ENCODE assay signal across 8 mouse cellular contexts in genomic region chr7:43464864-43465343, GRCm38 (mm10). TPM values are rescaled to one million over a fixed set of nuclear protein-coding genes. Genes with fewer than 3 reads are reported as not detected.
A peak's percentile ranks its signal among the peaks of the same experiment; 100 is the strongest.
DNase-seq lines count a peak whose midpoint lies in the region; ATAC-seq and TF ChIP-seq lines count a peak whose summit lies in the region.

No protein-coding gene starts in this region.

- peak overlapping the region; percentile 57 for H3K9ac ChIP-seq in hindbrain, embryonic 14.5 days
- 0 out of 2 replicates have a peak overlapping the region, but pooled peaks have one; percentile 23 for H3K9ac ChIP-seq in lung, postnatal 0 days (replicated peaks; ENCODE audit: low read depth)

- no peaks in the 10 kb centered on the region for H3K36me3 ChIP-seq in hindbrain, embryonic 14.5 days (replicated peaks; ENCODE audit: control insufficient read depth, insufficient read depth)
- no peaks in the 10 kb centered on the region for H3K36me3 ChIP-seq in lung, postnatal 0 days (ENCODE audit: insufficient read depth, low read length)

- no peaks in the 10 kb centered on the region for H3K9me3 ChIP-seq in hindbrain, embryonic 14.5 days (ENCODE audit: control insufficient read depth, low read length)
- H3K9me3 ChIP-seq in lung, postnatal 0 days (ENCODE audit: low read length), result no peaks in the 10 kb centered on the region

- no peak overlapping the region for H3K27ac ChIP-seq in cortical plate, adult 2 months (ENCODE audit: insufficient read depth, low read length)
- no peak overlapping the region for H3K27ac ChIP-seq in hindbrain, embryonic 14.5 days
- no peak overlapping the region for H3K27ac ChIP-seq in lung, postnatal 0 days (ENCODE audit: low read length)

- ATAC-seq in hindbrain, embryonic 14.5 days (ENCODE audit: low FRiP score), result peak; percentile 72; the same call in 1 of the 2 replicates
- ATAC-seq in lung, postnatal 0 days, result no peak

- H3K4me3 ChIP-seq in cortical plate, adult 2 months (ENCODE audit: insufficient read depth, low read length), result peak overlapping the region; percentile 46; the same call in 1 of the 2 replicates
- H3K4me3 ChIP-seq in hindbrain, embryonic 14.5 days (replicated peaks; ENCODE audit: low read length), result peak overlapping the region; percentile 40
- H3K4me3 ChIP-seq in lung, postnatal 0 days (ENCODE audit: low read depth, low read length), result peak overlapping the region; percentile 57

- no peak for TF ChIP-seq CTCF in cortical plate, adult 2 months (IDR thresholded peaks at IDR 0.05; ENCODE audit: extremely low read depth, insufficient read depth, low read length)
- peak; percentile 64 for TF ChIP-seq CTCF in lung, postnatal 0 days (IDR thresholded peaks at IDR 0.05)

- no peak for TF ChIP-seq POLR2A in cortical plate, adult 2 months (IDR thresholded peaks at IDR 0.05; ENCODE audit: extremely low read depth, insufficient read depth, low read length)

- WGBS in hindbrain, embryonic 14.5 days, result 10% methylated on average over 35 of the region's 35 CpGs
- WGBS in lung, postnatal 0 days, result 6% methylated on average over 35 of the region's 35 CpGs

- peak overlapping the region; percentile 78 for H3K4me2 ChIP-seq in hindbrain, embryonic 14.5 days (replicated peaks)
- peak overlapping the region; percentile 89 for H3K4me2 ChIP-seq in lung, postnatal 0 days (replicated peaks; ENCODE audit: low read depth, low read length)

- H3K4me1 ChIP-seq in cortical plate, adult 2 months (ENCODE audit: control insufficient read depth, insufficient read depth, low read length), result no peaks in the 10 kb centered on the region
- H3K4me1 ChIP-seq in hindbrain, embryonic 14.5 days (replicated peaks; ENCODE audit: control insufficient read depth, insufficient read depth, low read length), result peaks cover 13% of the 10 kb centered on the region; the same call in 1 of the 2 replicates
- peaks cover 7% of the 10 kb centered on the region; the same call in 1 of the 2 replicates for H3K4me1 ChIP-seq in lung, postnatal 0 days (ENCODE audit: insufficient read depth, low read depth, low read length)

- peak; percentile 21 to 25 for DNase-seq in lung, adult 18-20 months
- DNase-seq in lung, postnatal 14 days, result no peak
- DNase-seq in hindbrain, embryonic 14.5 days (ENCODE audit: low spot score), result no peak
- peak; percentile 22 for DNase-seq in lung, postnatal 0 days (ENCODE audit: low spot score)
- DNase-seq in urinary bladder, postnatal 36 days (ENCODE audit: low spot score in 2 of 2), result no peak
- no peak for DNase-seq in thymus, postnatal 36 days
- no peak for DNase-seq in testis, postnatal 10 days (ENCODE audit: low spot score)

- peaks cover 27% of the 10 kb centered on the region for H3K27me3 ChIP-seq in hindbrain, embryonic 14.5 days (ENCODE audit: control insufficient read depth, insufficient read depth, low read length)
- 0 out of 2 replicates have a peak, but pooled peaks cover 4% of the 10 kb centered on the region for H3K27me3 ChIP-seq in lung, postnatal 0 days (replicated peaks; ENCODE audit: insufficient read depth, low read length)

- no peak for TF ChIP-seq EP300 in lung, postnatal 0 days (IDR thresholded peaks at IDR 0.05)

RNA-seq across cellular contexts. Expression of gene Vsig10l, which starts 2.0 kb away (rescaled TPM):
- 1.7 and 3.2 TPM in 2 replicates for polyA plus RNA-seq in cortical plate, adult 2 months (2012; rRNA removed)
- 15.6 and 17.8 TPM in 2 replicates for polyA plus RNA-seq in hindbrain, embryonic 14.5 days (2014; fragmentation: Nextera tagmentation; extraction: Ambion mirVana)
- 5.0 TPM in 2 replicates for polyA plus RNA-seq in lung, postnatal 0 days (2015; fragmentation: Nextera tagmentation; extraction: Ambion mirVana)

RNA-seq across cellular contexts. Expression of gene Gm45233, which starts 21.0 kb away (rescaled TPM):
- polyA plus RNA-seq in cortical plate, adult 2 months (2012; rRNA removed), result 0.78 and 2.1 TPM in 2 replicates
- 0.62 TPM in 1 of 2 replicates, not detected in the other for polyA plus RNA-seq in hindbrain, embryonic 14.5 days (2014; fragmentation: Nextera tagmentation; extraction: Ambion mirVana)
- 0.35 TPM in 1 of 2 replicates, not detected in the other for polyA plus RNA-seq in lung, postnatal 0 days (2015; fragmentation: Nextera tagmentation; extraction: Ambion mirVana)

RNA-seq across cellular contexts. Expression of gene Etfb, which starts 21.0 kb away (rescaled TPM):
- polyA plus RNA-seq in cortical plate, adult 2 months (2012; rRNA removed), result 89.4 and 94.5 TPM in 2 replicates
- 122 and 144 TPM in 2 replicates for polyA plus RNA-seq in hindbrain, embryonic 14.5 days (2014; fragmentation: Nextera tagmentation; extraction: Ambion mirVana)
- 356 and 377 TPM in 2 replicates for polyA plus RNA-seq in lung, postnatal 0 days (2015; fragmentation: Nextera tagmentation; extraction: Ambion mirVana)

RNA-seq across cellular contexts. Expression of gene Cldnd2, which starts 24.3 kb away (rescaled TPM):
- not detected in 2 replicates for polyA plus RNA-seq in cortical plate, adult 2 months (2012; rRNA removed)
- not detected in 2 replicates for polyA plus RNA-seq in hindbrain, embryonic 14.5 days (2014; fragmentation: Nextera tagmentation; extraction: Ambion mirVana)
- polyA plus RNA-seq in lung, postnatal 0 days (2015; fragmentation: Nextera tagmentation; extraction: Ambion mirVana), result 0.21 TPM in 1 of 2 replicates, not detected in the other

RNA-seq across cellular contexts. Expression of gene Iglon5, which starts 25.0 kb away (rescaled TPM):
- polyA plus RNA-seq in cortical plate, adult 2 months (2012; rRNA removed), result 42.2 and 46.0 TPM in 2 replicates
- polyA plus RNA-seq in hindbrain, embryonic 14.5 days (2014; fragmentation: Nextera tagmentation; extraction: Ambion mirVana), result 10.0 and 11.1 TPM in 2 replicates
- 0.05 TPM in 1 of 2 replicates, not detected in the other for polyA plus RNA-seq in lung, postnatal 0 days (2015; fragmentation: Nextera tagmentation; extraction: Ambion mirVana)

Comparison
In these comparisons a context has a peak if more than half of its experiments do, and no peak if none do; other contexts are left out.
1. DNase-seq: peak in lung, adult 18-20 months (2 of 2) and lung, postnatal 0 days (single experiment); none in lung, postnatal 14 days (single experiment), hindbrain, embryonic 14.5 days (single experiment), urinary bladder, postnatal 36 days (0 of 2), thymus, postnatal 36 days (0 of 2) and testis, postnatal 10 days (single experiment).
2. Peak in every context shown above with its lines, with median percentiles within 50 percentile points of each other: H3K4me3 ChIP-seq.